Mouse (Mus musculus) stomach, embryonic 14.5 days (tissue): ENCODE measurements around the gene Npr2. TPM values are rescaled to one million over a fixed set of nuclear protein-coding genes. Genes with fewer than 3 reads are reported as not detected.

Experiments used
- ATAC-seq: fragments of 200-750 bp; cut with Nextera tagmentation; 2 replicates; pipeline ENCODE4 v1.8.0; 2017; ENCODE audit warnings: low read depth, moderate TSS enrichment; ENCODE audit not compliant: insufficient number of reproducible peaks, insufficient read depth, low FRiP score
- H3K27ac ChIP-seq: fragments of 300-500 bp; sonication (generic); 2 replicates; pipeline ENCODE4 v1.5.1; 2014; ENCODE audit warnings: mild to moderate bottlenecking, low read length, moderate library complexity, mixed read lengths
- H3K27me3 ChIP-seq: fragments of 300-500 bp; sonication (generic); 2 replicates; pipeline ENCODE4 v1.6.1; 2014; ENCODE audit warnings: low read length, control low read depth, mixed read lengths; ENCODE audit not compliant: control insufficient read depth, insufficient read depth
- H3K36me3 ChIP-seq: fragments of 300-500 bp; sonication (generic); 2 replicates; pipeline ENCODE4 v1.6.1; 2014; ENCODE audit warnings: mild to moderate bottlenecking, control low read depth, low read length, moderate library complexity, mixed read lengths; ENCODE audit not compliant: control insufficient read depth, insufficient read depth
- H3K4me1 ChIP-seq: fragments of 300-500 bp; sonication (generic); 2 replicates; pipeline ENCODE4 v1.6.1; 2014; ENCODE audit warnings: low read length, control low read depth, mixed read lengths; ENCODE audit not compliant: control insufficient read depth, insufficient read depth
- H3K4me2 ChIP-seq: fragments of 300-500 bp; sonication (generic); replicated peaks from 2 replicates; pipeline ENCODE4 v1.6.1; 2014; ENCODE audit warnings: low read depth, low read length, control low read depth
- H3K4me3 ChIP-seq: fragments of 300-500 bp; sonication (generic); 2 replicates; pipeline ENCODE4 v1.5.1; 2014; ENCODE audit warnings: low read depth, low read length, control low read depth
- H3K9ac ChIP-seq: fragments of 300-500 bp; sonication (generic); replicated peaks from 2 replicates; pipeline ENCODE4 v1.6.1; 2014; ENCODE audit warnings: low read depth, mild to moderate bottlenecking, control low read depth, low read length, moderate library complexity, mixed read lengths
- H3K9me3 ChIP-seq: fragments of 300-500 bp; sonication (generic); 2 replicates; pipeline ENCODE4 v1.6.1; 2016; ENCODE audit warnings: low read depth, low read length, control low read depth; ENCODE audit not compliant: control insufficient read depth
- WGBS: fragments of 180-500 bp; shearing (Covaris S2); extraction: QIAGEN DNeasy Blood & Tissue Kit; methylation state at CpG from one replicate; pipeline ENCODE4 v1.1.7; 2014; 5-methylcytosine and 5-hydroxymethylcytosine counted together
- polyA plus RNA-seq: library from polyadenylated mRNA; unstranded; fragments of >200 nt; fragmentation: Nextera tagmentation; extraction: Ambion mirVana; gene quantifications from 2 replicates; pipeline ENCODE4 v1.2.1, GENCODE M21; 2014

Gene Npr2
- polyA plus RNA-seq, 1 experiment from 2014 or later: 17.3 TPM

- Histone ChIP-seq H3K9ac (no peak overlapping the region), H3K4me2 (no peak overlapping the region)
- no peak for ATAC-seq
Observed at GRCm38 (mm10) chr4:43672070-43672469, 40.3 kb downstream of the Npr2 start.

GRCm38 (mm10) chr4:43673703-43674102 lies 42.0 kb downstream of the Npr2 start:
- Histone ChIP-seq H3K9ac (no peak overlapping the region), H3K4me3 (no peak overlapping the region), H3K4me1 (peaks cover 10% of the 10 kb centered on the region; the same call in 1 of the 2 replicates), H3K27me3 (no peaks in the 10 kb centered on the region), H3K27ac (no peak overlapping the region), H3K9me3 (no peaks in the 10 kb centered on the region), H3K4me2 (no peak overlapping the region), H3K36me3 (peaks cover 17% of the 10 kb centered on the region)
- 74% methylated on average over 8 of the region's 8 CpGs for WGBS
- ATAC-seq: no peak

More at GRCm38 (mm10) chr4:43672070-43672469, 40.3 kb downstream of the Npr2 start:
- Histone ChIP-seq H3K4me3 (no peak overlapping the region), H3K9me3 (no peaks in the 10 kb centered on the region), H3K27ac (no peak overlapping the region), H3K27me3 (no peaks in the 10 kb centered on the region), H3K4me1 (peaks cover 13% of the 10 kb centered on the region; the same call in 1 of the 2 replicates), H3K36me3 (peaks cover 10% of the 10 kb centered on the region; the same call in 1 of the 2 replicates)
- WGBS: 9% methylated on average over 2 of the region's 2 CpGs

- Histone ChIP-seq H3K27me3 (no peaks in the 10 kb centered on the region), H3K27ac (no peak overlapping the region), H3K9ac (no peak overlapping the region), H3K4me2 (no peak overlapping the region), H3K4me1 (peaks cover 5% of the 10 kb centered on the region; the same call in 1 of the 2 replicates), H3K9me3 (no peaks in the 10 kb centered on the region), H3K36me3 (peaks cover 17% of the 10 kb centered on the region), H3K4me3 (no peak overlapping the region)
- 69% methylated on average over 5 of the region's 5 CpGs for WGBS
- ATAC-seq: no peak
Observed at GRCm38 (mm10) chr4:43674974-43675373, 43.2 kb downstream of the Npr2 start.

- ATAC-seq: no peak
- Histone ChIP-seq H3K4me3 (no peak overlapping the region), H3K4me1 (0 out of 2 replicates have a peak, but pooled peaks cover 3% of the 10 kb centered on the region), H3K9me3 (no peaks in the 10 kb centered on the region), H3K9ac (no peak overlapping the region), H3K27me3 (no peaks in the 10 kb centered on the region), H3K27ac (no peak overlapping the region), H3K36me3 (peaks cover 17% of the 10 kb centered on the region), H3K4me2 (no peak overlapping the region)
- 79% methylated on average over 4 of the region's 4 CpGs for WGBS
Observed at GRCm38 (mm10) chr4:43675608-43676007, 43.9 kb downstream of the Npr2 start.

- 88% methylated on average over 6 of the region's 6 CpGs for WGBS
- no peak overlapping the region for H3K9ac ChIP-seq
Observed at GRCm38 (mm10) chr4:43678541-43678940, 46.8 kb downstream of the Npr2 start.

GRCm38 (mm10) chr4:43679416-43680043 lies 47.8 kb downstream of the Npr2 start:
- no peaks in the 10 kb centered on the region for H3K27me3 ChIP-seq
- 85% methylated on average over 7 of the region's 7 CpGs for WGBS
- no peak overlapping the region for H3K4me2 ChIP-seq
- H3K4me3 ChIP-seq: no peak overlapping the region
- no peak overlapping the region for H3K9ac ChIP-seq
- no peaks in the 10 kb centered on the region for H3K9me3 ChIP-seq
- H3K27ac ChIP-seq: no peak overlapping the region
- peaks cover 27% of the 10 kb centered on the region for H3K36me3 ChIP-seq
- no peaks in the 10 kb centered on the region for H3K4me1 ChIP-seq
- ATAC-seq: no peak

More at GRCm38 (mm10) chr4:43678541-43678940, 46.8 kb downstream of the Npr2 start:
- H3K4me2 ChIP-seq: no peak overlapping the region
- H3K27me3 ChIP-seq: no peaks in the 10 kb centered on the region
- no peaks in the 10 kb centered on the region for H3K4me1 ChIP-seq
- H3K27ac ChIP-seq: no peak overlapping the region
- H3K4me3 ChIP-seq: no peak overlapping the region
- ATAC-seq: no peak
- H3K36me3 ChIP-seq: peaks cover 29% of the 10 kb centered on the region
- no peaks in the 10 kb centered on the region for H3K9me3 ChIP-seq

- Histone ChIP-seq H3K4me2 (no peak overlapping the region), H3K4me1 (no peaks in the 10 kb centered on the region), H3K9me3 (no peaks in the 10 kb centered on the region), H3K27ac (no peak overlapping the region), H3K27me3 (no peaks in the 10 kb centered on the region), H3K9ac (no peak overlapping the region), H3K36me3 (peaks cover 16% of the 10 kb centered on the region), H3K4me3 (no peak overlapping the region)
- ATAC-seq: no peak
- 96% methylated on average over 17 of the region's 17 CpGs for WGBS
Observed at GRCm38 (mm10) chr4:43690021-43690420, 58.3 kb downstream of the Npr2 start.

GRCm38 (mm10) chr4:43691026-43691425 lies 59.3 kb downstream of the Npr2 start:
- H3K4me3 ChIP-seq: no peak overlapping the region
- H3K9me3 ChIP-seq: no peaks in the 10 kb centered on the region
- 71% methylated on average over 5 of the region's 5 CpGs for WGBS
- no peaks in the 10 kb centered on the region for H3K4me1 ChIP-seq
- no peak for ATAC-seq
- peaks cover 15% of the 10 kb centered on the region for H3K36me3 ChIP-seq
- H3K9ac ChIP-seq: no peak overlapping the region
- no peak overlapping the region for H3K4me2 ChIP-seq
- no peak overlapping the region for H3K27ac ChIP-seq
- no peaks in the 10 kb centered on the region for H3K27me3 ChIP-seq

- no peak; the same call in 1 of the 2 replicates for ATAC-seq
- Histone ChIP-seq H3K4me3 (no peak overlapping the region), H3K36me3 (peaks cover 10% of the 10 kb centered on the region), H3K9ac (no peak overlapping the region), H3K27ac (no peak overlapping the region), H3K9me3 (no peaks in the 10 kb centered on the region), H3K4me2 (no peak overlapping the region), H3K4me1 (no peaks in the 10 kb centered on the region), H3K27me3 (no peaks in the 10 kb centered on the region)
- WGBS: 66% methylated on average over 5 of the region's 5 CpGs
Observed at GRCm38 (mm10) chr4:43693806-43694241, 62.1 kb downstream of the Npr2 start.
